Mouse (Mus musculus): ENCODE results near the gene Poc5.

- TF ChIP-seq CTCF (IDR thresholded peaks at IDR 0.05; ENCODE audit: borderline replicate concordance, insufficient read depth, low read depth, low read length), result no peak
- no peak for TF ChIP-seq POLR2A (IDR thresholded peaks at IDR 0.05; ENCODE audit: borderline replicate concordance, insufficient read depth, low read length)
Measured at GRCm38 (mm10) chr13:96458018-96458417, 69.9 kb downstream of the Poc5 start.
